Mouse (Mus musculus) CH12.LX (cell line): Measurements from ENCODE around the gene Ptch2.

Experiments
- CTCF ChIP-seq, 2 experiments: IDR thresholded peaks in 1 of 2; conservative IDR thresholded peaks in 1 of 2; 2 replicates each; pipeline ENCODE4 v1.5.1; 2011 to 2012; ENCODE audit warnings: low read depth in 2 of 2, low read length in 2 of 2, improper control_type of control experiment in 1 of 2, inconsistent platforms in 1 of 2, mild to moderate bottlenecking in 1 of 2, moderate library complexity in 1 of 2
- JUND ChIP-seq: conservative IDR thresholded peaks from 2 replicates; pipeline ENCODE4 v1.6.1; 2011; ENCODE audit warnings: low read depth, low read length, improper control_type of control experiment
- POLR2AphosphoS2 ChIP-seq: IDR thresholded peaks from 2 replicates; pipeline ENCODE4 v1.6.1; 2011; ENCODE audit warnings: low read depth, low read length, improper control_type of control experiment
- ZNF384 ChIP-seq: IDR thresholded peaks from 2 replicates; pipeline ENCODE4 v1.6.1; 2012; ENCODE audit warnings: low read depth, low read length, improper control_type of control experiment, inconsistent platforms

GRCm38 (mm10) chr4:117049485-117049884 lies 46.4 kb upstream of the Ptch2 start:
- TF ChIP-seq CTCF (conservative IDR thresholded peaks at IDR 0.05 in 1 of 2, IDR thresholded peaks at IDR 0.05 in 1 of 2; ENCODE audit: low read depth in 2 of 2, low read length in 2 of 2) (no peak), JUND (no peak), POLR2AphosphoS2 (no peak), ZNF384 (no peak)
